Mouse (Mus musculus): Measurements from ENCODE around the gene Acbd6. TPM values are rescaled to one million over a fixed set of nuclear protein-coding genes. Genes with fewer than 3 reads are reported as not detected.

Gene Acbd6
- polyA plus RNA-seq, 1 experiment from 2014 or later = 41.8 TPM

GRCm38 (mm10) chr1:155650121-155650846 is 92.4 kb downstream of the Acbd6 start:
- no peaks in the 10 kb centered on the region for H3K79me2 ChIP-seq (ENCODE audit: inconsistent target)
- no peaks in the 10 kb centered on the region for H3K36me3 ChIP-seq (ENCODE audit: inconsistent target)
- no peak overlapping the region for H3K27ac ChIP-seq
- H3K4me3 ChIP-seq (ENCODE audit: inconsistent target) = no peak overlapping the region
- 95% methylated on average over 9 of the region's 9 CpGs for WGBS (ENCODE audit: missing documents)

GRCm38 (mm10) chr1:155654961-155655360 is 97.0 kb downstream of the Acbd6 start:
- Histone ChIP-seq H3K4me3 (ENCODE audit: inconsistent target) (no peak overlapping the region), H3K36me3 (ENCODE audit: inconsistent target) (no peaks in the 10 kb centered on the region), H3K27ac (no peak overlapping the region), H3K79me2 (ENCODE audit: inconsistent target) (no peaks in the 10 kb centered on the region)
- 96% methylated on average over 3 of the region's 3 CpGs for WGBS (ENCODE audit: missing documents)

- Histone ChIP-seq H3K4me3 (ENCODE audit: inconsistent target) (no peak overlapping the region), H3K79me2 (ENCODE audit: inconsistent target) (no peaks in the 10 kb centered on the region), H3K36me3 (ENCODE audit: inconsistent target) (no peaks in the 10 kb centered on the region), H3K27ac (no peak overlapping the region)
- WGBS (ENCODE audit: missing documents) = 95% methylated on average over 5 of the region's 5 CpGs
These were observed 98.4 kb downstream of the Acbd6 start for GRCm38 (mm10) chr1:155656321-155656720.

- no peak overlapping the region for H3K27ac ChIP-seq
- no peaks in the 10 kb centered on the region for H3K36me3 ChIP-seq (ENCODE audit: inconsistent target)
- WGBS (ENCODE audit: missing documents) = 87% methylated on average over 5 of the region's 5 CpGs
- H3K4me3 ChIP-seq (ENCODE audit: inconsistent target) = no peak overlapping the region
- H3K79me2 ChIP-seq (ENCODE audit: inconsistent target) = no peaks in the 10 kb centered on the region
These were observed 106.1 kb downstream of the Acbd6 start for GRCm38 (mm10) chr1:155663994-155664393.

- Histone ChIP-seq H3K36me3 (ENCODE audit: inconsistent target) (no peaks in the 10 kb centered on the region), H3K79me2 (ENCODE audit: inconsistent target) (no peaks in the 10 kb centered on the region), H3K4me3 (ENCODE audit: inconsistent target) (no peak overlapping the region), H3K27ac (no peak overlapping the region)
- WGBS (ENCODE audit: missing documents) = 92% methylated on average over 3 of the region's 6 CpGs
These were observed 117.7 kb downstream of the Acbd6 start for GRCm38 (mm10) chr1:155675570-155675969.

GRCm38 (mm10) chr1:155681116-155681799 is 123.3 kb downstream of the Acbd6 start:
- H3K36me3 ChIP-seq (ENCODE audit: inconsistent target) = no peaks in the 10 kb centered on the region
- 93% methylated on average over 9 of the region's 10 CpGs for WGBS (ENCODE audit: missing documents)
- no peaks in the 10 kb centered on the region for H3K79me2 ChIP-seq (ENCODE audit: inconsistent target)
- H3K27ac ChIP-seq = no peak overlapping the region
- no peak overlapping the region for H3K4me3 ChIP-seq (ENCODE audit: inconsistent target)

GRCm38 (mm10) chr1:155686816-155687215 is 128.9 kb downstream of the Acbd6 start:
- no peaks in the 10 kb centered on the region for H3K36me3 ChIP-seq (ENCODE audit: inconsistent target)
- no peak overlapping the region for H3K4me3 ChIP-seq (ENCODE audit: inconsistent target)
- no peak overlapping the region for H3K27ac ChIP-seq
- WGBS (ENCODE audit: missing documents) = 97% methylated on average over 14 of the region's 15 CpGs
- H3K79me2 ChIP-seq (ENCODE audit: inconsistent target) = no peaks in the 10 kb centered on the region

- H3K4me3 ChIP-seq (ENCODE audit: inconsistent target) = no peak overlapping the region
- no peak overlapping the region for H3K27ac ChIP-seq
- H3K36me3 ChIP-seq (ENCODE audit: inconsistent target) = no peaks in the 10 kb centered on the region
- WGBS (ENCODE audit: missing documents) = 95% methylated on average over 4 of the region's 4 CpGs
- no peaks in the 10 kb centered on the region for H3K79me2 ChIP-seq (ENCODE audit: inconsistent target)
These were observed 131.2 kb downstream of the Acbd6 start for GRCm38 (mm10) chr1:155689141-155689540.

- Histone ChIP-seq H3K79me2 (ENCODE audit: inconsistent target) (no peaks in the 10 kb centered on the region), H3K36me3 (ENCODE audit: inconsistent target) (no peaks in the 10 kb centered on the region), H3K27ac (no peak overlapping the region), H3K4me3 (ENCODE audit: inconsistent target) (no peak overlapping the region)
- 98% methylated on average over 5 of the region's 5 CpGs for WGBS (ENCODE audit: missing documents)
These were observed 131.6 kb downstream of the Acbd6 start for GRCm38 (mm10) chr1:155689558-155689957.

- Histone ChIP-seq H3K79me2 (ENCODE audit: inconsistent target) (no peaks in the 10 kb centered on the region), H3K36me3 (ENCODE audit: inconsistent target) (no peaks in the 10 kb centered on the region), H3K27ac (no peak overlapping the region), H3K4me3 (ENCODE audit: inconsistent target) (no peak overlapping the region)
- 93% methylated on average over 6 of the region's 6 CpGs for WGBS (ENCODE audit: missing documents)
These were observed 134.3 kb downstream of the Acbd6 start for GRCm38 (mm10) chr1:155692230-155692629.

- Histone ChIP-seq H3K36me3 (ENCODE audit: inconsistent target) (no peaks in the 10 kb centered on the region), H3K79me2 (ENCODE audit: inconsistent target) (no peaks in the 10 kb centered on the region), H3K27ac (no peak overlapping the region), H3K4me3 (ENCODE audit: inconsistent target) (no peak overlapping the region)
- 98% methylated on average over 11 of the region's 11 CpGs for WGBS (ENCODE audit: missing documents)
These were observed 135.1 kb downstream of the Acbd6 start for GRCm38 (mm10) chr1:155693026-155693425.

GRCm38 (mm10) chr1:155693443-155693842 is 135.5 kb downstream of the Acbd6 start:
- Histone ChIP-seq H3K36me3 (ENCODE audit: inconsistent target) (no peaks in the 10 kb centered on the region), H3K27ac (no peak overlapping the region), H3K79me2 (ENCODE audit: inconsistent target) (no peaks in the 10 kb centered on the region), H3K4me3 (ENCODE audit: inconsistent target) (no peak overlapping the region)
- WGBS (ENCODE audit: missing documents) = 91% methylated on average over 4 of the region's 5 CpGs

GRCm38 (mm10) chr1:155698373-155699159 is 140.6 kb downstream of the Acbd6 start:
- H3K4me3 ChIP-seq (ENCODE audit: inconsistent target) = no peak overlapping the region
- WGBS (ENCODE audit: missing documents) = 80% methylated on average over 17 of the region's 17 CpGs
- no peaks in the 10 kb centered on the region for H3K79me2 ChIP-seq (ENCODE audit: inconsistent target)
- no peak overlapping the region for H3K27ac ChIP-seq
- H3K36me3 ChIP-seq (ENCODE audit: inconsistent target) = no peaks in the 10 kb centered on the region

GRCm38 (mm10) chr1:155700886-155701285 is 143.0 kb downstream of the Acbd6 start:
- H3K79me2 ChIP-seq (ENCODE audit: inconsistent target) = no peaks in the 10 kb centered on the region
- H3K4me3 ChIP-seq (ENCODE audit: inconsistent target) = no peak overlapping the region
- no peaks in the 10 kb centered on the region for H3K36me3 ChIP-seq (ENCODE audit: inconsistent target)
- no peak overlapping the region for H3K27ac ChIP-seq

- H3K27ac ChIP-seq = no peak overlapping the region
- 90% methylated on average over 4 of the region's 5 CpGs for WGBS (ENCODE audit: missing documents)
- no peaks in the 10 kb centered on the region for H3K36me3 ChIP-seq (ENCODE audit: inconsistent target)
- no peaks in the 10 kb centered on the region for H3K79me2 ChIP-seq (ENCODE audit: inconsistent target)
- H3K4me3 ChIP-seq (ENCODE audit: inconsistent target) = no peak overlapping the region
These were observed 145.3 kb downstream of the Acbd6 start for GRCm38 (mm10) chr1:155703191-155703680.
